Mouse (Mus musculus) cerebellum, adult 2 months (tissue): ENCODE data around the gene Scd3.

ENCODE experiments used
- CTCF ChIP-seq: fragments of 200-500 bp; IDR thresholded peaks from 2 replicates; pipeline ENCODE4 v1.5.1; 2011; ENCODE audit warnings: low read depth, mild to moderate bottlenecking, control low read depth, low read length, moderate library complexity, borderline replicate concordance; ENCODE audit not compliant: insufficient read depth
- POLR2A ChIP-seq: fragments of 200-500 bp; IDR thresholded peaks from 2 replicates; pipeline ENCODE4 v1.6.1; 2011; ENCODE audit warnings: low read length, control low read depth, borderline replicate concordance; ENCODE audit not compliant: insufficient read depth

DNA sequence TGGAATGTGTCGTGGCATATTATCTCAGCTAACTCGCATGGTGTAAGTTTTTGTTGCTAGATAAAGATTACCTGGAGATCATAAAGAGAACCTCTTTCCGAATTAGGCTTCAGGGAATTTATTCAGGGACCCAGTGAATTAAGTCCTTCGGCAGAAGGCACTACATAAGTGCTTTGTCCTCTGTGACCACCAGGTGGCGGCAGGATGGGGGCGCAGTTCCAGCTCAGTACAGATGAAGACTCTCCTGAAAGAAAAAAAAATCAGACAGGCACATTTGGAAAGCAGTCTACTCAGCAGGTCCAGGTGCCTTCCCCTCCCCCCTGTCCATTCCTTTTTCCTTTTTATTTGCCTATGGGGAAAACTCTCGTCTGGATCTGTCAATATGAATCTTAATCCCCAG lies 7.9 kb upstream of the Scd3 start:
- TF ChIP-seq CTCF (peak; percentile 87), POLR2A (no peak)
